ENCODE assay signal across 11 mouse cellular contexts in the genomic region with DNA sequence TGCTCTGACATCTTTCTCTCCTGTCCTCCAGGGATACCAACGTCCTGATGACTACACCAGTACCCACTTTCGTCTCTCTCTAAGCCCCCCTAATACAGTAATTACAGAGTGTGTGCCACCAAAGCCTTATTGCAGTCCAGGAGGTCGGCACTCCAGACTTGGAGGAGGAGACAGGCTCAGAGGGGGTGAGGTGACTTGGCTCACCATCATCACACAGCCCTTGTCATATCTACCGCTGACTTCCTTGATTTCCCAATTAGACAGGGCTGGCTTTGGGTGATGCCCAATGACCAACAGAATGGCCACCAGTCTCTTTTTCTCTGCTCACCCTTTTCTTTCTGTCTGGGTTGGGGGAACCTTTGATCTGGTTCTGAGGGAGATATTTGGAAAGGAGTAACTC. TPM values are rescaled to one million over a fixed set of nuclear protein-coding genes. Genes with fewer than 3 reads are reported as not detected.
A peak's percentile ranks its signal among the peaks of the same experiment; 100 is the strongest.
DNase-seq lines count a peak whose midpoint lies in the region; ATAC-seq and TF ChIP-seq lines count a peak whose summit lies in the region.
"Had no signal": no experiment of that assay in that cellular context is flagged by ENCODE, and none has a peak within 500 bp of the region (broad histone marks: within the 10 kb centered on the region; RNA-seq: fewer than 3 reads in every experiment).

No protein-coding gene starts in this region.

- TF ChIP-seq EP300 in liver, embryonic 14.5 days (IDR thresholded peaks at IDR 0.05; ENCODE audit: low read depth): no peak

- H3K4me2 ChIP-seq in heart, embryonic 11.5 days: peak overlapping the region; percentile 77
- peak overlapping the region; percentile 90 for H3K4me2 ChIP-seq in kidney, postnatal 0 days (ENCODE audit: low read length)
- H3K4me2 ChIP-seq in embryonic facial prominence, embryonic 15.5 days (replicated peaks): peak overlapping the region; percentile 97; the same call in 1 of the 2 replicates
- H3K4me2 ChIP-seq in liver, embryonic 14.5 days (ENCODE audit: low read depth): peak overlapping the region; percentile 46

- DNase-seq in heart, postnatal 4 days: no peak
- no peak for DNase-seq in kidney, postnatal 0 days (ENCODE audit: low spot score)
- no peak for DNase-seq in kidney, postnatal 25 days
- no peak for DNase-seq in liver, embryonic 14.5 days (ENCODE audit: low read depth in 3 of 3, low spot score in 3 of 3)
- no peak for DNase-seq in MN1 (ENCODE audit: low spot score)
- no peak for DNase-seq in adrenal gland, adult (ENCODE audit: inconsistent age in 2 of 2, low spot score in 1 of 2)
- DNase-seq: cerebellum, postnatal 36 days; kidney, adult 18-20 months had no signal

- H3K4me1 ChIP-seq in heart, embryonic 11.5 days (ENCODE audit: control insufficient read depth, insufficient read depth, low read length): peaks cover 44% of the 10 kb centered on the region
- peaks cover 36% of the 10 kb centered on the region for H3K4me1 ChIP-seq in kidney, postnatal 0 days (replicated peaks; ENCODE audit: insufficient read depth, low read length)
- peaks cover 64% of the 10 kb centered on the region for H3K4me1 ChIP-seq in embryonic facial prominence, embryonic 15.5 days
- peaks cover 0 to 11% of the 10 kb centered on the region in 2 experiments; a peak in 2 of 4 replicates for H3K4me1 ChIP-seq in liver, embryonic 14.5 days (replicated peaks; ENCODE audit: control insufficient read depth in 2 of 2, insufficient read depth in 2 of 2, low read length in 1 of 2)

- no peaks in the 10 kb centered on the region for H3K36me3 ChIP-seq in heart, embryonic 11.5 days (ENCODE audit: control insufficient read depth, insufficient read depth, low read length)
- H3K36me3 ChIP-seq in kidney, postnatal 0 days (ENCODE audit: insufficient read depth, low read length): no peaks in the 10 kb centered on the region
- no peaks in the 10 kb centered on the region for H3K36me3 ChIP-seq in embryonic facial prominence, embryonic 15.5 days
- H3K36me3 ChIP-seq in liver, embryonic 14.5 days (replicated peaks; ENCODE audit: control insufficient read depth, insufficient read depth, low read depth): no peaks in the 10 kb centered on the region

- TF ChIP-seq CTCF in kidney, postnatal 0 days (IDR thresholded peaks at IDR 0.05; ENCODE audit: low read depth): no peak
- no peak for TF ChIP-seq CTCF in liver, embryonic 14.5 days (IDR thresholded peaks at IDR 0.05; ENCODE audit: low read depth)

- 0 out of 2 replicates have a peak, but pooled peaks cover 6% of the 10 kb centered on the region for H3K27me3 ChIP-seq in heart, embryonic 11.5 days (ENCODE audit: control insufficient read depth, insufficient read depth, low read length)
- H3K27me3 ChIP-seq in kidney, postnatal 0 days (ENCODE audit: insufficient read depth, low read length): no peaks in the 10 kb centered on the region
- no peaks in the 10 kb centered on the region for H3K27me3 ChIP-seq in embryonic facial prominence, embryonic 15.5 days
- peaks cover 22% of the 10 kb centered on the region for H3K27me3 ChIP-seq in liver, embryonic 14.5 days (ENCODE audit: control insufficient read depth, insufficient read depth, low read length)

- H3K9me3 ChIP-seq in heart, embryonic 11.5 days (replicated peaks; ENCODE audit: control insufficient read depth, low read length): no peaks in the 10 kb centered on the region
- no peaks in the 10 kb centered on the region for H3K9me3 ChIP-seq in kidney, postnatal 0 days (replicated peaks; ENCODE audit: low read length)
- no peaks in the 10 kb centered on the region for H3K9me3 ChIP-seq in embryonic facial prominence, embryonic 15.5 days (replicated peaks)
- no peaks in the 10 kb centered on the region for H3K9me3 ChIP-seq in liver, embryonic 14.5 days (ENCODE audit: control insufficient read depth, low read length)

- no peak for ATAC-seq in heart, embryonic 11.5 days (replicated peaks; ENCODE audit: insufficient number of reproducible peaks, low FRiP score, low TSS enrichment)
- ATAC-seq in kidney, postnatal 0 days (replicated peaks; ENCODE audit: low FRiP score, low read depth): no peak
- ATAC-seq in embryonic facial prominence, embryonic 15.5 days (ENCODE audit: insufficient number of reproducible peaks, low FRiP score, low TSS enrichment, low read depth): no peak
- ATAC-seq in liver, embryonic 14.5 days (ENCODE audit: insufficient read depth): no peak
- ATAC-seq: CD4-positive, CD25-positive, alpha-beta regulatory T cell, adult 4 months had no signal

- no peak overlapping the region for H3K9ac ChIP-seq in heart, embryonic 11.5 days (ENCODE audit: low read depth, low read length)
- no peak overlapping the region for H3K9ac ChIP-seq in kidney, postnatal 0 days (ENCODE audit: low read depth, low read length)
- H3K9ac ChIP-seq in embryonic facial prominence, embryonic 15.5 days: no peak overlapping the region
- H3K9ac ChIP-seq in liver, embryonic 14.5 days (replicated peaks): no peak overlapping the region

- WGBS in heart, embryonic 11.5 days (ENCODE audit: insufficient replicate concordance): 78% methylated on average over 4 of the region's 4 CpGs
- WGBS in kidney, postnatal 0 days: 78% methylated on average over 4 of the region's 4 CpGs
- WGBS in embryonic facial prominence, embryonic 15.5 days: 58% methylated on average over 4 of the region's 4 CpGs
- 45% methylated on average over 4 of the region's 4 CpGs for WGBS in liver, embryonic 14.5 days (ENCODE audit: insufficient replicate concordance)

- H3K4me3 ChIP-seq in heart, embryonic 11.5 days (ENCODE audit: low read depth, low read length): peak overlapping the region; percentile 2; the same call in 1 of the 2 replicates
- H3K4me3 ChIP-seq in kidney, postnatal 0 days (replicated peaks; ENCODE audit: low read depth, low read length): no peak overlapping the region
- no peak overlapping the region for H3K4me3 ChIP-seq in embryonic facial prominence, embryonic 15.5 days (replicated peaks)
- no peak overlapping the region for H3K4me3 ChIP-seq in liver, embryonic 14.5 days (ENCODE audit: insufficient read depth in 1 of 2, low read depth in 2 of 2, low read length in 2 of 2)

- H3K27ac ChIP-seq in heart, embryonic 11.5 days (ENCODE audit: low read depth, low read length): no peak overlapping the region
- H3K27ac ChIP-seq in kidney, postnatal 0 days: no peak overlapping the region
- H3K27ac ChIP-seq in embryonic facial prominence, embryonic 15.5 days (replicated peaks): no peak overlapping the region
- H3K27ac ChIP-seq in liver, embryonic 14.5 days: no peak overlapping the region

RNA-seq across cellular contexts. Expression of a gene that starts 1.4 kb away (rescaled TPM):
- 21.9 and 23.4 TPM in 2 replicates for polyA plus RNA-seq in heart, embryonic 11.5 days (2014; fragmentation: Nextera tagmentation; extraction: Ambion mirVana)
- total RNA-seq in heart, postnatal 4 days (2021): 10 to 100 TPM; 34.2 to 40.5 TPM
- polyA plus RNA-seq in kidney, postnatal 0 days (2015; fragmentation: Nextera tagmentation; extraction: Ambion mirVana): 53.8 and 56.8 TPM in 2 replicates
- polyA plus RNA-seq in embryonic facial prominence, embryonic 15.5 days (2015; fragmentation: Nextera tagmentation; extraction: Ambion mirVana): 18.3 and 20.2 TPM in 2 replicates
- polyA plus RNA-seq in liver, embryonic 14.5 days (2012; rRNA removed): 7.7 and 7.9 TPM in 2 replicates
- polyA plus RNA-seq in liver, embryonic 14.5 days (2014; fragmentation: Nextera tagmentation; extraction: Ambion mirVana): 11.4 and 11.8 TPM in 2 replicates

Comparison
In these comparisons a context has a peak if more than half of its experiments do, and no peak if none do; other contexts are left out.
1. H3K4me2 ChIP-seq: peak in every context shown above with its lines; median percentile 97 in embryonic facial prominence, embryonic 15.5 days; 90 in kidney, postnatal 0 days; 77 in heart, embryonic 11.5 days; 46 in liver, embryonic 14.5 days.